Mouse (Mus musculus): ENCODE measurements at regions not wholly inside any gene's neighbourhood (a gene's known extent, or its start where the extent isn't known, plus 50 kb on each side); places are given as distances from the start of the nearest gene placed in this dataset.

DNA sequence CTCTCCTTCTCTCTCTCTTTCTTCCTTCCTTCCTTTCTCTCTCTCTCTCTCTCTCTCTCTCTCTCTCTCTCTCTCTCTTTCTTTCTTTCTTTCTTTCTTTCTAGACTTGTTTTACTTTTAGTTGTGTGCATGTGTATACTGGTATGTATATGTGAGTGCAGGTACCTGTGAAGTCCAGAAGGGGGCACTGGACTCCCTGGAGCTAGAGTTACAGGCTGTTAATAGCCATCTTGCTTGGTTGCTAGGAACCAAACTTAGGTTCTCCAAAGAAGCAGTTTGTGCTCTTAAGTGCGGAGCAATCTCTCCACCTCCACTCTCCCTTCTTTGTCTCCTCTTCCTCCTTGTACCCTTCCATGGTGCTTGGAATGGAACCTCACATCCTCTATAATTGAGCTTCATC, 77.2 kb downstream of the Gm10604 start:
- no peak for DNase-seq (ENCODE audit: low spot score in 2 of 2)

DNA sequence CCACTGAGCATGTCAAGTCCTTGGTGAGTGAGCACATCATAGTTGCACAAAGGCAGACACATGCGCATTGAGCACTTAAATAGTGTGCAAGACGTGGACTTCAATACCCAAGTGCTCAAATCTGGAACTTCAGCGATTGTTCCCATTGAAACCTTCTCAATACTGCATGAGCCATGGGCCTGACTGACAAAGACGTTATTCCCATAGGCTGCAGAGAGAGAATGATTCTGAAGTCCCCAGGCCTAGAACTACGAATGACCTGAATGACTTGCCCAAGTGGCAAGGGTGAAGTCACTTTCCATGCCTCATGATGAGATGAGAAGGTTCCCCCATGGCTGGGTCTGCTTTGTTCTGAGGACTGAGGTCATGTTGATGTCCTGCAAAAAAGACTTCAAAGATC, 77.7 kb downstream of the Gm10604 start:
- DNase-seq (ENCODE audit: low spot score in 2 of 2) = no peak

DNA sequence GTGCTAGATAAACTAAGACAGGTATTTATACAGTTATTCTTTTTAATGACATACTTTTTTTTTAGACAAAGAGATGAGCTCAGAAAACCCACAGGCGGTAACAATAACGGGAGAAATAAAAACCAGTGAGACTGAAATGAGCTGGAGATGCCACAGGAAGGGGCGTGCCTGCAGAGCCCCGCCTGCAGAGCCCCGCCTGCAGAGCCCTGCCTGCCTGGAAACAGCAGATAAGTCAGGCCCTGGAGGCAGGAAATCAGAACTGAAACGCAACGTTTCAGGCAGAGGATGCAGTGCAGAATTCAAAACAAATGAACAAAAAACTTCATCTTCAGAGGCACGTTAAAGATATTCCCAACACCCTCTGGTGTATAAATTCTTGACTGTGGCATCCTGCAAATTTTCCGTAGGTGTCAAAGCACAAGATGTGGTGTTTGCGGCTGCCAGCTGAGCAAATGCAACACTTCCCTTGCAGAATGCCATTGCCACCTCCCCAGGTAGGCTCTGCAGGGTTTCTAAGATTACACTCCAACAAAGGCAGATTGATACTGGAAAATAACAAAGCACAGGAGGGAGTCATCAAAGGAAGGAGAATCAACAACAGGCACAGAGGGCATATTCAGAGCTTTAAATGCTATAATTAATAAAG, 81.0 kb downstream of the Gm10604 start:
- peak in 1 of 2 experiments; percentile 26 for DNase-seq (ENCODE audit: low spot score in 2 of 2)

DNA sequence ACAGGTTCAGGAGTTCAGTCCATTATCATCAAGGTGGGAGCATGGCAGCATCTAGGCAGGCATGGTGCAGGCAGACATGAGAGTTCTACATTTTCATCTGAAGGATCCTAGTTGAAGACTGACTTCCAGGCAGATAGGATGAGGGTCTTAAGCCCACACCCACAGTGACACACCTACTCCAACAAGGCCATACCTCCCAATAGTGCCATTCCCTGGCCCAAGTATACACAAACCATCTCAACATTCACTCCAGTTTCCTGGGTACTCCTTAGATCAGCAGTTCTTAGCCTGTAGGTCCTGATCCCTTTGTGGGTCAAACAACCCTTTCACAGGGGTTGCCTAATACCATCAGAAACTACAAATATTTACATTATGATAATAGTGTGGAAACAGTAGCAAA, 83.8 kb downstream of the Gm10604 start:
- no peak for DNase-seq (ENCODE audit: low spot score in 2 of 2)

DNA sequence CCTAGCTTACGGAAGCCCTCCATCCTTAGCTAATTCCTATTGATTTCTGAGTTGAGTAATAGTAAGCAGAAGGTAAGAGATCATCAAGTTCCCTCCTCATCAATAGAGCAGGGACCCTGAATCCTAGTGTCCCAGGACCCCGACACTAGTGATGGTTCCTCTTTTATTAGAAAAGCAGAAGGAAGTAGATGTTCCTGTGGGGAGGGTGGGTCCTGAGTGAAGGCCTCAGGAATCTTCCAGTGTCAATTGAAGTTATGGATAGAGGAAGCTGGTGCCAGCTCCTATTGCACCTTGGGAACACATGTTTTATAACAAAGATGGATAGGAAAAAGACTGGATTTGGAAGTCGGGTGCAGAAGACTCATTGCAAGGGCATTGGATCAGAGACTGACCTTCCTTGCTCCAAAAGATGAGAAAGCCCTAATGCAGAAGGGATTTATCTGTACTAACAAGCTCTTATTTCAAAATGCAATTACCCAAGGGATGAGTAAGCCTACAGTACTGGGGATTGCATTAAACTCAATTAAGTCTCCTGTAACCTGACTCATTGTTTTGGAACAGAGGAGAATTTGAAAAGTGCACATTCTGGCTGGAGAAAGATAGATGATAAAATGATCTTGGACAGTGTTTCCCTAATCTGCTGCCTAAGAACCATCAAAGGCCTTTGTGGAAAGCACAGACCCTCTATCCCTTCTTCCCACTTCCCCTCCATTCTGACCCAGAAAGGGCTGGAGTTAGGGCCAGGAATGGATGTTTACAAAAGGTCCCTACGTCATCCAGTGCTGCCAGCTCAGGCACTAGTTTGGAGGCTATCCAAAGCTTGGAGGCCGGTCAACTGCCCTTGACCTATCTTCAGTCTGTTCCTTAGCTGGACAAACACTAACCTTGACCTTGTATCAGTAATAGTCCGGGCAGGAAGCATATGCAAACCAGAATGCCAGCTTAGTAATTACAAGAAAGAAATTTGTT, 84.9 kb downstream of the Gm10604 start:
- DNase-seq (ENCODE audit: low spot score in 2 of 2) = no peak

DNA sequence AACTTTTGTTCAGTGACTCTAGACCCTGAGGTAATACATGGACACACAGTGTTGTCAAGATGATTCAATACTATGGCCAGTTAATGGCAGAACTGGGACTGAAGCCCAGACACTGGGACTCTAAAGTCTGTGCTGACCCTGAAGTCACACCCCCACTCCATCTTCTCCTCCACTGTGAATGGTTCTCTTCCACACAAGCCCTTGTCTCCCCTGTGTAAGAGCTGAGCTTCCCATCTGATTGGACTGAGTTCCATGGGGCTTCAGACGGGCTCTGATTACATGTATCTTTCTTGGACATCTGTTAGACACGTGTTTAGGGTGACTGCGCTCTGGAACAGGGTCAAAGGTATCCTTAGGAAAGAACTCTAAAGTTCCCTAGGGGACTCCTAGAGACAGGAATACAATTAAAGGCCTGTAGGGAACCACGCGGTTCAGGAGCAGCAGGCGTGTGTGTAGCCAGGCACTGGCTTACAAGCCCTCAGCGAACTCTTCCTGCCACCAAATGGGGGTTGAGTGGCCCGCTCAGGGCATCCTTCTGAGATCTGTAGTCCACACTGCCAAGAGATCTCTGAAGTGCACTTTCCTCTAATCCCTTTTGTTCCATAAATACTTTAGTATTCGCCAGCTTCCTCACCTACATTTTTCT, 87.4 kb downstream of the Gm10604 start:
- DNase-seq (ENCODE audit: low spot score in 2 of 2) = no peak

DNA sequence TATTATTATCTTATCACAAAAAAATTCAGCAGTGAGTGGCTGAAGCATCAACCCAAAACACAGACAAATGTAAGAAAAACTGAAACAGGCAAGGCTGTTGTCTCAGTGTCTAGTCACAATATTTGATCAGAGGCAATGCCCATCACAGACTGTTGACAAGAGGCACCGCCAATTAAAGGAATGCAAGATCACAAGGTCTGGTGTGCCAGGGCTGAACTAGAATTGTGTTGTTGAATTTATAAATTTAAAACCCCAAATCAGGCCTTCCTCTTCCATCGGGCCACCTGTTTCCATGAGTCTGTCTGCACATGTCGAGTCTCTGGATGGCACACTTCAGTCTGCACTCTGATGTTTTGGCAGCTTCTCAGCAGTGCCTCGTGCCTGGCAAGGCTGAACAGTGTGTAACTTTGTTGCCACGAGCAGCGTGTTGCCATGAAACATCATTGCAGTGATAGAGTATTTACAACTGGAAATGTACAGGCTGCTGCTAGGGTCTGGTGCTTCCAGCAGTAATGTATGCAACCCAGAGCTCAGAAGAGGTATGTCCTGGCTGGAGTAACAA, 91.9 kb downstream of the Gm10604 start:
- DNase-seq (ENCODE audit: low spot score in 2 of 2) = peak in 1 of 2 experiments; percentile 18

DNA sequence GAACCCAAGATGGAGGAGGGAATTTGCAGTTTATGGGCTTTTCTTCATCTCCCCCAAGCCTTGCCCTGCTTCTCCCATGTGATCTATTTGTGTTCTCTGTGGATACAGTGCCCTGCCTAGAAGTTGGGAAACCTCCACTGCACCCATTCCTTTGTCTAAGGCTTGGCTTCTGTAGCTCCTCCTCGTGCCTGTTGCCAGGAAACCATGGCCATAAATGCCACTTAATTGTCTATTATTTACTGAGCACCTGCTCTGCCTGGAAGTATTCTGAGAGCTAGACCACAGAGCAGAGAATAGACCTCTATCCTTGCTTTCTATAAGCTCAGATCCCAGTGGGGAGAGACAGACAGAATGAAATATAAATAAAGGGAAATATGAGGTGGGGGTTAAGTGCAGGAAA, 93.7 kb downstream of the Gm10604 start:
- DNase-seq (ENCODE audit: low spot score in 2 of 2) = no peak

DNA sequence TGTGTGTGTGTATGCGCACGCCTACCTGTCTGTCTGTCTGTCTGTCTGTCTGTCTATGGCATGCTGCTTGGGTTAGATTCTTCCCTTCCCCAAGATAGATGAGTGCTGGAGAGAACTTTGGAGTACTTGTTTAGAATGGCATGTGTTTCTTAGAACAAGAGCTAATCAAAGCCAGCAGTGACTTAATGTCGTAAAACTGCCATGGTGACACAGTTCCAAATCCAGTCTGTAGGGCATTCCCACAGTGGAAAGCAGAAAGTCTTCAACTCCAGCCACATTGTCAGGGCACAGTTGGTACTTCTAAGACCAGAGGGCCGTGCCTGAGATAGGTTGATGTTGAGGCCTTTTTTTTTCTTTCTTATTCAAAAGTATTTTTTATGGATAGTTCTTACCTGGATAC, 95.6 kb downstream of the Gm10604 start:
- no peak for DNase-seq (ENCODE audit: low spot score in 2 of 2)

DNA sequence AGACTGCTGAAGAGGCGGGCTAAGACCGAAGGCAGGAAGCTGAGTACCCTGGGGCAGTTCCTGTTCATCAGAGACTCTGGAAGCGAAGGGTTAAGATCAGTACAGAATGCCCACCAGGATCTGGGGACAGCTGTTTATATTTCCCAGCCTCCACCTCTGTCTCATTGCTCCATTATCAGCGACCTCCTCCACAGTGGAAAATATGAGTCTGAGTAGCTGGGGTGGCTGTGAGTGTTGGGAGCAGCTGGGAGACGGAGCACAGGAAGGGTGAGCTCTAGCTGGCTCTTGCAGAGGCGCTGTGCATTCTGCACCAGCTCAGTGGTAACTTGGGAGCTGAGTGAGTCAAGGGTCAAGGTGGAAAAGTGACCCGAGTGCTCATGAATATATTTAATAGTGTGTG, 96.2 kb downstream of the Gm10604 start:
- DNase-seq (ENCODE audit: low spot score in 2 of 2) = no peak

DNA sequence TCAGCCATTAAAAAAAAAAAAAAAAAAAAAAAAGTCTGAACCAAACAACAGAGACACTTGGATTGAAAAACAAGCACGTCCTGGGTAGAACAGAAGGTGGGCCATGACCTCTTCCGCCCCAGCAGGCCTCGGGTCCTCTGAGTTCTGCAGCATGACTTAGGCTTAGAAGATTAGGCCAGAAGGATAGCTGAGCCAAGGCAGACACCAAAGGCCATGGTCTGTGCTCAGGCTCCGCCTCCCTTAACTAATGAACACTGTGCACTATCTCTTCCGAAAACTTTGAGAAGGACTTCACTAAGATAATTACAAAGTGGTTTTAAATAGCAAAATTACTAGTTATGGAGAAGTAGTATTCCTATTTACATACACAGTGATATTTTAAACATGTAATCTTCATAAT, 97.8 kb downstream of the Gm10604 start:
- DNase-seq (ENCODE audit: low spot score in 2 of 2) = no peak

DNA sequence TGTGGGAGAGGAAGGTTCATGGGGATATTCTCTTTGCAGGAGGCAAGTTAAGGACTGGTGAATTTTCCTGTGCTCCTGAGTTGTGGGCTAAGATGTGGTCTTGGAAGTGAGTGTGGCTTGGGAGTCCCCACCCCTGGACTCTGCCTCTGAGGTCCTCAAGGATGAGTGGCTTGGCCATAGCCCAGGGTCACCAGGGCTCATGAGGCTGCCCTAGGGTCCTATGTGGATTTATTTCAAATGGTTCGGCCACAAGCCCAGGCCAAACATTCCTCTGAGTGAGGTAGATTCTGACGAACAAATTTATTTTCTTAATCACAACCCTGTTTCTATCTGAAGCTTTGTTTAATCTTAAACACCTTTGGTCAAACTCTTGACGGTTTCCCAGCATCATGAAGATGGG, 98.4 kb downstream of the Gm10604 start:
- DNase-seq (ENCODE audit: low spot score in 2 of 2) = no peak

DNA sequence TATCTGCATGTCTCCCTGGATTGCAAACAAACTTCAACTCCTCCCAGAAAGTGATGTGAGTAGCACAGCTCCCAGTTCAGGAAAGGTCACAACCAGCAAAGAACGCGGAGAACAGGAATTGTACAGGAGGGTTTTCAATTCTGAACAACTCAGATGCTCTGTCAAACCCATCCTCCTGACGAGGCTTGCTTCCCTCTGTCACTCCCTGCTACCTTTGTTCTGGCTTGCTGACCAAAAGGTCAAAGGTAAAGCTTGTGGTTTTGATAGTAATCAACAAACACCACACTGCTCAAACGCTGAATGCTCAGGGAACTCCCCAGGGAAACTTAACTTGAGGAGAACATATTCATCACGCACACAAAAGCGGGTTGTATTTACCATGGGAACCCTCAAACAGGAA, 102.4 kb downstream of the Gm10604 start:
- no peak for DNase-seq (ENCODE audit: low spot score in 2 of 2)

DNA sequence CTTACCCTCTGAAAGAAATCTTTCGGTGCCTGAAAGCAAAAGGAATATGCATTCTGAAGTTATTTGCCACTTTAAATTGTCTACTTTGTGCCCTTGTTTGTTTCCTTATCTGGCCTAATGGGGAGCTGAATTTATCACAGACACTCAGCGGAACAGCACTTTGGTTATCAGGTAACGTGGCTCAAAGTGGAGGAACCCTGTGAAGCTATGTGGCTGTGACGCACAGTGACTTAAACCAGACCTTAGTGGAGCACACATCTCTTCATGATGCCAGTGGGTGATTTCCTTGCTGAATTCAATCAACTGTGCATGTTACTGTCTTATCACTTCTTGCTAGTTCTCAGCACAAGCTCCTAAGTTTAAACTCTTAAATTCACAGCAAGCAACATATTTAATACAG, 103.1 kb downstream of the Gm10604 start:
- DNase-seq (ENCODE audit: low spot score in 2 of 2) = no peak

DNA sequence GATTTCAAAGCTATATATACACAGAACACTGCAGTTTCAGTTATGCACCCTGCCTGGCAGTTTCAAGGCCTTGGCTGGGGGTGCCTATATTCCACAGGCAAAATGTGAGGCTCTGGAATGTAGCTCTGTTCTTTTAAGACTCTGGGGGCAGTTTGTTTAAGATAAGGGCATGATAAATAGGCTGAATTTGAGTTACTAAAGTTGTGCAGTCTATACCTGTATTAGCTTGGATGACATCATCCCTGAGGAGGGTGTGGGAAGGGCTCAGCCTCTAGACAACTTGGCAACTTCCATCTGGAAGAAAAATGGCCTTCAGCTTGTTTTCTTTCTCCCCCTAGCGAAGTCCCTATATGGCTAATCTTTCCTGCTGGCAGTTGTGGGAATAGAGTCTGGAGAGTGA, 105.1 kb downstream of the Gm10604 start:
- no peak for DNase-seq (ENCODE audit: low spot score in 2 of 2)

DNA sequence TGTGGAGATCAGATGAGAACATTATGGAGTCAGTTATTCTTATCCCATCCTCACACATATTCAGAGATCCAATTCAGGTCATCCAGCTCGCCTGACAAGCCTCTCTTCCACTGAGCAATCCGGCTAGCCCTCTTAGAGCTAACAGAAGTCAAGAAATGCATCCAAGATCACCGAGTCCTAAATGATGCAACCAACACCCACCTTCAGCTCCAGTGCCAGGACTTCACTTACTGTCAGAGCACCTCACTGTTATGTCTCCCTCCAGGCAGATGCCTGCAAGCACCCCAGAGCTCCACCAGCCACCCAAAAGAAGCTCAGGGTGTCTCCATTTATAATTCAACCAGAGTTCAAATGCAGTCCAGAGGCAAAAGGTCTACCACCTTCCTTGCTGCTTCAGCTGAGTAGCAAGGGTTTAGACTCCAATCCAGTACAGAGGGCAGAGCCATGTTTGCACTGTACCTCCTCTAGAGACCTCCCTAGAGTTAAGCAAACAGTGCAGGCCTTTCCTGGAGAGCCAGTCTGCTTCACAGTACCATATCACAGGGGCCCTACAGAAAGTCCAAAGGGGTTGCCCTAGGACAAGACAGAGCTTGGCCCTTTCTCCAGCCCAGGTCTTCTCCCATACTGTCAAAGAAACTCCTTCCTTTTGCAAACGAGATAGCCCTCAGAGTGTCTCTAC, 106.3 kb downstream of the Gm10604 start:
- DNase-seq (ENCODE audit: low spot score in 2 of 2) = no peak

DNA sequence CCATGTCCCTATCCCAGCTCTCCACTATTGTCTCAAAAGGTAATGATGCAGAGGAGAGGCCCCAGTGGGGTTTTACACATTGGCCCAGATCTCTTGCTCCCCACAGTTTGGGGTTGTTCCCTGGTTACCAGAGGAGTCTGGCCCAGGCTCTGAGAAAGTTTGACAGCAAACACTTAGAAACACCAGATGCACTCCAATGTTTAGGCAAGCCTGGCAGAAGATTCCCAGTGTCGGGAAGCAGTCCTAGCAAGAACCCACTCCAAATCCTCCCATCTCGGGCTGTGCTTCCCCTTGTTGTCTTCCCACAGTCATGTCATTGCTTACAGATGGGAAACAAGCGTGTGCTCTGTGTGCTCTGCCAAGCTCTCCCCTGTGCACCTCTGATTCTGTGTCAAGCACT, 109.0 kb downstream of the Gm10604 start:
- no peak for DNase-seq (ENCODE audit: low spot score in 2 of 2)

DNA sequence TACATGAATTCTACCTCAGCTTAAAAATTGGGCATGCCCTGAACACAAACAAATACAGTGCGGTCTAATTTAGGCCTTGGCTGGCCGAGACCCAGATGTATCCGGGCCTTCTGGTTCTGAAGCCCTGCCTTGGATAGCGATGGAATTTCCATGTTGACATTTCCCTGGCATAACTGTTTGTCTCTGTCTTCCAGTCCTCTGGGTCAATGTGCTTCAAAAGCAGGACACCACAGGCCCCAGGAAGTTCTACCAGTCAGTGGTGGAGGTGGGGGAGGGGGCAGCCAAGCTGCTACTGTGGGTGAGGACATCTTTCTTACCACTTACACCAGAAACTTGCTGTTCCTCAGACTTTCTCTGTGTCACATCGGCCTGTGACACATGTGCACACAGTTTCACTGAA, 111.3 kb downstream of the Gm10604 start:
- DNase-seq (ENCODE audit: low spot score in 2 of 2) = no peak

DNA sequence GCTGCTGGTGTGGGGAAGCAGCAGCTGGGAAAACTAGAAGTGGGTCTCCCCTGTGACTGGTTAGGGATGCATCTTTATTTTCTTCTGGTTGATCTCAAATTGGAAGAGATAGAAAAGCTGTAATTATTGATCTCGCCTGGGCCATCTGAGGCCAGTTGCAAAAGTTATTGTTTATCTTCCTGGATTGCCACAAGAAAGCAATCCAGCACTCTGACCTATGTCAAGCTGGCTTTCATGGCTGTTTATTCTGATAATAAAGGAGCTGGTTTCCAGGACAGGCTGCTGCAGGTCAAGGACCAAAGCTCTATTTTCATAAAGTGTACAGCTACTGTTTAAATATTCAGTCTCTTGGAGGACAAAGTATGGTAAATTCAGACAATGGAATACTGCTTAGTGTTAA, 112.5 kb downstream of the Gm10604 start:
- DNase-seq (ENCODE audit: low spot score in 2 of 2) = no peak
